Comparison of ENCODE assay signal across 25 mouse cellular contexts in the genomic region with DNA sequence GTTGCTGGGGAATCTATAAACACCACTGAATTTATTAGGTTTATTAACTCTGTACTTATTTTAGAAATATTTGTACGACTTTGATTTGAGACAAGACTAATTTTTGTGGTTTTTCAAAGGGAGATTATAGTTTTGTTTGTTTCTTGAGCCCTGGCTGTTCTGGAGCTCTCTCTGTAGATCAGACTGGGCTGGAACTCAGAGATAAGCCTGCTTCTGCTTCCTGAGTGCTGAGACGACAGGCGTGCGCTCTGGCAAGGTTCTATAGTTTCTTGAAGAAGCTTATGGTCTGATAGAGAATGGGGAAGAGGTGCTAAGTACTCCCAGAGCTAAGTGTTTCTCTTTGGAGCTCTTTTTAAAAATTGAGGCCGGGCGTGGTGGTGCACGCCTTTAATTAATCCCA. TPM values are rescaled to one million over a fixed set of nuclear protein-coding genes. Genes with fewer than 3 reads are reported as not detected.
DNase-seq lines count a peak whose midpoint lies in the region; ATAC-seq and TF ChIP-seq lines count a peak whose summit lies in the region.
"Had no signal": no experiment of that assay in that cellular context is flagged by ENCODE, and none has a peak within 500 bp of the region (broad histone marks: within the 10 kb centered on the region; RNA-seq: fewer than 3 reads in every experiment).

No protein-coding gene starts in this region.

- intact Hi-C loops in gastrocnemius, adult 2 months (cut with DNase I), result no loop called here
- intact Hi-C loops in gastrocnemius, postnatal 14 days (cut with DNase I; ENCODE audit: low total_unique reads), result no loop called here

- H3K9me3 ChIP-seq in E14TG2a.4 (ENCODE audit: low read length), result no peaks in the 10 kb centered on the region
- H3K9me3 ChIP-seq in liver, embryonic 15.5 days (replicated peaks), result no peaks in the 10 kb centered on the region
- no peaks in the 10 kb centered on the region for H3K9me3 ChIP-seq in midbrain, postnatal 0 days (ENCODE audit: low read length)
- H3K9me3 ChIP-seq: hindbrain, embryonic 15.5 days; midbrain, embryonic 10.5 days had no signal

- H3K4me1 ChIP-seq in E14TG2a.4 (replicated peaks; ENCODE audit: low read depth, low read length), result peaks cover 65% of the 10 kb centered on the region
- peaks cover 72% of the 10 kb centered on the region for H3K4me1 ChIP-seq in liver, embryonic 15.5 days (replicated peaks)
- H3K4me1 ChIP-seq in midbrain, postnatal 0 days (ENCODE audit: insufficient read depth, low read length), result peaks cover 9% of the 10 kb centered on the region; the same call in 1 of the 2 replicates

- H3K4me2 ChIP-seq in liver, embryonic 15.5 days, result peak overlapping the region; percentile 84
- no peak overlapping the region for H3K4me2 ChIP-seq in midbrain, postnatal 0 days (ENCODE audit: low read depth, low read length, poor library complexity, severe bottlenecking)

- no peak for TF ChIP-seq CTCF in gastrocnemius, adult 2 months (IDR thresholded peaks at IDR 0.05)
- TF ChIP-seq CTCF in E14TG2a.4 (conservative IDR thresholded peaks at IDR 0.05; ENCODE audit: low read length), result no peak
- no peak for TF ChIP-seq CTCF in midbrain, postnatal 0 days (IDR thresholded peaks at IDR 0.05)

- H3K36me3 ChIP-seq in E14TG2a.4 (ENCODE audit: insufficient read depth, low read length), result peaks cover 61% of the 10 kb centered on the region
- peaks cover 30% of the 10 kb centered on the region for H3K36me3 ChIP-seq in liver, embryonic 15.5 days (replicated peaks)
- peaks cover 17% of the 10 kb centered on the region for H3K36me3 ChIP-seq in midbrain, postnatal 0 days (ENCODE audit: insufficient read depth, low read length)

- no peaks in the 10 kb centered on the region for H3K27me3 ChIP-seq in E14TG2a.4 (ENCODE audit: insufficient read depth, low read length)
- H3K27me3 ChIP-seq in liver, embryonic 15.5 days, result no peaks in the 10 kb centered on the region
- H3K27me3 ChIP-seq in midbrain, postnatal 0 days (ENCODE audit: insufficient read depth, low read length), result no peaks in the 10 kb centered on the region
- H3K27me3 ChIP-seq: CH12.LX; hindbrain, embryonic 15.5 days; Patski had no signal

- peak overlapping the region; percentile 9; the same call in 1 of the 2 replicates for H3K4me3 ChIP-seq in gastrocnemius, adult 2 months
- 0 out of 2 replicates have a peak overlapping the region, but pooled peaks have one; percentile 93 for H3K4me3 ChIP-seq in E14TG2a.4 (replicated peaks; ENCODE audit: low read length)
- H3K4me3 ChIP-seq in liver, embryonic 15.5 days (replicated peaks), result peak overlapping the region; percentile 73
- no peak overlapping the region for H3K4me3 ChIP-seq in midbrain, postnatal 0 days (ENCODE audit: low read depth, low read length)
- H3K4me3 ChIP-seq: heart, adult 2 months had no signal

- 14% methylated on average over 7 of the region's 7 CpGs for WGBS in liver, embryonic 15.5 days (ENCODE audit: insufficient replicate concordance)
- WGBS in midbrain, postnatal 0 days, result 93% methylated on average over 7 of the region's 7 CpGs

- H3K9ac ChIP-seq in liver, embryonic 15.5 days, result peak overlapping the region; percentile 39
- H3K9ac ChIP-seq in midbrain, postnatal 0 days (replicated peaks; ENCODE audit: low read length, poor library complexity, severe bottlenecking), result no peak overlapping the region
- H3K9ac ChIP-seq: hindbrain, embryonic 15.5 days had no signal

- H3K27ac ChIP-seq in gastrocnemius, adult 2 months, result peak overlapping the region; percentile 71
- H3K27ac ChIP-seq in liver, embryonic 15.5 days (replicated peaks), result peak overlapping the region; percentile 96
- no peak overlapping the region for H3K27ac ChIP-seq in midbrain, postnatal 0 days (ENCODE audit: low read depth, low read length)
- H3K27ac ChIP-seq: heart, adult 2 months; hindbrain, embryonic 15.5 days; midbrain, embryonic 10.5 days had no signal

- no peak for DNase-seq in gastrocnemius, adult 2 months
- no peak for DNase-seq in gastrocnemius, postnatal 14 days
- DNase-seq in ovary, postnatal 36 days (ENCODE audit: low spot score), result no peak
- DNase-seq in adrenal gland, adult 8-10 months, result no peak
- no peak for DNase-seq in midbrain, postnatal 0 days (ENCODE audit: low spot score)
- DNase-seq: adrenal gland, postnatal 25 days; cerebellum, postnatal 14 days; heart, adult 2 months; heart, postnatal 10 days; kidney, adult 11 months; kidney, postnatal 10 days; thymus, adult 2 months had no signal

- peak; percentile 49 for ATAC-seq in erythroblast, adult 5-6 weeks (replicated peaks; ENCODE audit: low FRiP score, poor library complexity, severe bottlenecking)
- peak; percentile 41 for ATAC-seq in liver, embryonic 15.5 days (ENCODE audit: insufficient read depth)
- no peak for ATAC-seq in midbrain, postnatal 0 days (ENCODE audit: low FRiP score)
- ATAC-seq: activated CD4-positive, CD25-positive, alpha-beta regulatory T cell, adult 4 months; forebrain, embryonic 16.5 days; Patski had no signal

RNA-seq across cellular contexts. Expression of a gene that starts 2.3 kb away (rescaled TPM):
- 10 to 100 TPM; 38.1 to 48.2 TPM for total RNA-seq in gastrocnemius, adult 2 months (2021)
- total RNA-seq in gastrocnemius, postnatal 14 days (2021), result 10 to 100 TPM; 29.2 to 32.4 TPM
- total RNA-seq in erythroblast, adult 5-6 weeks (2015; ENCODE audit: low replicate concordance), result 28.1 and 29.5 TPM in 2 replicates
- 45.1 and 58.0 TPM in 2 replicates for total RNA-seq in erythroblast, adult 5-6 weeks (2017; ENCODE audit: low replicate concordance)
- 31.8 and 38.3 TPM in 2 replicates for polyA plus RNA-seq in liver, embryonic 15.5 days (2015; fragmentation: Nextera tagmentation; extraction: Ambion mirVana)
- total RNA-seq in adrenal gland, adult 8-10 months (2022), result 10 to 100 TPM; 48.2 to 66.6 (median 55.9) TPM
- 86.7 and 112 TPM in 2 replicates for total RNA-seq in midbrain, postnatal 0 days (2014; rRNA removed)
- 44.2 and 49.4 TPM in 2 replicates for polyA plus RNA-seq in midbrain, postnatal 0 days (2015; fragmentation: Nextera tagmentation; extraction: Ambion mirVana)

RNA-seq across cellular contexts. Expression of a gene that starts 2.4 kb away (rescaled TPM):
- total RNA-seq in gastrocnemius, adult 2 months (2021), result 1 to 10 TPM; 2.0 to 2.1 TPM
- 1 to 10 TPM; 1.8 to 2.1 TPM for total RNA-seq in gastrocnemius, postnatal 14 days (2021)
- not detected in 2 replicates for total RNA-seq in erythroblast, adult 5-6 weeks (2015; ENCODE audit: low replicate concordance)
- 0.09 TPM in 1 of 2 replicates, not detected in the other for total RNA-seq in erythroblast, adult 5-6 weeks (2017; ENCODE audit: low replicate concordance)
- 1.3 and 1.4 TPM in 2 replicates for polyA plus RNA-seq in liver, embryonic 15.5 days (2015; fragmentation: Nextera tagmentation; extraction: Ambion mirVana)
- total RNA-seq in adrenal gland, adult 8-10 months (2022), result 1 to 10 TPM; 4.4 to 7.1 (median 5.9) TPM
- total RNA-seq in midbrain, postnatal 0 days (2014; rRNA removed), result 0.33 and 0.61 TPM in 2 replicates
- 0.43 and 0.93 TPM in 2 replicates for polyA plus RNA-seq in midbrain, postnatal 0 days (2015; fragmentation: Nextera tagmentation; extraction: Ambion mirVana)
- total RNA-seq: neutrophil, adult 5-6 weeks had no signal

RNA-seq across cellular contexts. Expression of a gene that starts 13.5 kb away (rescaled TPM):
- 10 to 100 TPM; 39.0 to 39.8 TPM for total RNA-seq in gastrocnemius, adult 2 months (2021)
- total RNA-seq in gastrocnemius, postnatal 14 days (2021), result 10 to 100 TPM; 50.4 to 52.3 TPM
- total RNA-seq in erythroblast, adult 5-6 weeks (2015; ENCODE audit: low replicate concordance), result 11.1 and 58.3 TPM in 2 replicates
- 5.9 and 13.1 TPM in 2 replicates for total RNA-seq in erythroblast, adult 5-6 weeks (2017; ENCODE audit: low replicate concordance)
- 92.0 and 99.4 TPM in 2 replicates for polyA plus RNA-seq in liver, embryonic 15.5 days (2015; fragmentation: Nextera tagmentation; extraction: Ambion mirVana)
- 100 to 1,000 TPM; 233 to 293 (median 254) TPM for total RNA-seq in adrenal gland, adult 8-10 months (2022)
- 28.5 and 39.2 TPM in 2 replicates for total RNA-seq in midbrain, postnatal 0 days (2014; rRNA removed)
- 106 and 109 TPM in 2 replicates for polyA plus RNA-seq in midbrain, postnatal 0 days (2015; fragmentation: Nextera tagmentation; extraction: Ambion mirVana)

RNA-seq across cellular contexts. Expression of a gene that starts 26.1 kb away (rescaled TPM):
- under 1 TPM; 0.15 to 0.56 TPM for total RNA-seq in gastrocnemius, adult 2 months (2021)
- 1 to 10 TPM in 1 of 2 experiments, under 1 TPM in 1; 0.22 to 1.5 TPM for total RNA-seq in gastrocnemius, postnatal 14 days (2021)
- total RNA-seq in erythroblast, adult 5-6 weeks (2015; ENCODE audit: low replicate concordance), result 3.1 TPM in 1 of 2 replicates, not detected in the other
- total RNA-seq in erythroblast, adult 5-6 weeks (2017; ENCODE audit: low replicate concordance), result not detected in 2 replicates
- 5.4 and 6.2 TPM in 2 replicates for polyA plus RNA-seq in liver, embryonic 15.5 days (2015; fragmentation: Nextera tagmentation; extraction: Ambion mirVana)
- total RNA-seq in adrenal gland, adult 8-10 months (2022), result 1 to 10 TPM; 4.1 to 6.9 (median 5.4) TPM
- total RNA-seq in midbrain, postnatal 0 days (2014; rRNA removed), result 4.5 and 13.5 TPM in 2 replicates
- 6.6 and 7.1 TPM in 2 replicates for polyA plus RNA-seq in midbrain, postnatal 0 days (2015; fragmentation: Nextera tagmentation; extraction: Ambion mirVana)
- total RNA-seq: neutrophil, adult 5-6 weeks had no signal
- polyA plus RNA-seq: activated CD4-positive, CD25-positive, alpha-beta regulatory T cell, adult 4 months had no signal

RNA-seq across cellular contexts. Expression of a gene that starts 34.2 kb away (rescaled TPM):
- not detected for total RNA-seq in gastrocnemius, adult 2 months (2021)
- total RNA-seq in gastrocnemius, postnatal 14 days (2021), result not detected
- total RNA-seq in erythroblast, adult 5-6 weeks (2015; ENCODE audit: low replicate concordance), result not detected in 2 replicates
- total RNA-seq in erythroblast, adult 5-6 weeks (2017; ENCODE audit: low replicate concordance), result not detected in 2 replicates
- 0.28 and 0.71 TPM in 2 replicates for polyA plus RNA-seq in liver, embryonic 15.5 days (2015; fragmentation: Nextera tagmentation; extraction: Ambion mirVana)
- 1 to 10 TPM in 2 of 4 experiments, under 1 TPM in 1, not detected in 1; 0.89 to 1.9 (median 1.3) TPM for total RNA-seq in adrenal gland, adult 8-10 months (2022)
- 0.38 TPM in 1 of 2 replicates, not detected in the other for total RNA-seq in midbrain, postnatal 0 days (2014; rRNA removed)
- not detected in 2 replicates for polyA plus RNA-seq in midbrain, postnatal 0 days (2015; fragmentation: Nextera tagmentation; extraction: Ambion mirVana)
- total RNA-seq: gastrocnemius, adult 18-20 months; heart, adult 2 months; heart, postnatal 10 days; neutrophil, adult 5-6 weeks had no signal
- polyA plus RNA-seq: activated CD4-positive, CD25-positive, alpha-beta regulatory T cell, adult 4 months; forebrain, embryonic 16.5 days; heart, adult 2 months; hindbrain, embryonic 15.5 days; limb, embryonic 11.5 days; stomach, embryonic 14.5 days had no signal
